Mouse (Mus musculus) stomach, postnatal 0 days (tissue): Measurements from ENCODE around the gene Itpa.

ENCODE experiments used
- CTCF ChIP-seq: IDR thresholded peaks from 2 replicates; pipeline ENCODE4 v1.5.1; 2016; ENCODE audit warnings: antibody characterized with exemption, low read depth, mild to moderate bottlenecking, moderate library complexity
- EP300 ChIP-seq: optimal IDR thresholded peaks from 2 replicates; pipeline ENCODE3; 2016; ENCODE audit warnings: antibody characterized with exemption

GRCm38 (mm10) chr2:130657541-130657940 lies 9.9 kb upstream of the Itpa start:
- TF ChIP-seq CTCF (no peak), EP300 (no peak)
